Mouse (Mus musculus) thymus, adult 2 months (tissue): ENCODE results near the gene Gm49318.

ENCODE experiments used
- CTCF ChIP-seq: fragments of 200-500 bp; IDR thresholded peaks from 2 replicates; pipeline ENCODE4 v1.5.1; 2012; ENCODE audit warnings: mild to moderate bottlenecking, control low read depth, low read length, moderate library complexity, borderline replicate concordance; ENCODE audit not compliant: control insufficient read depth, poor library complexity, insufficient read depth; ENCODE audit errors: extremely low read depth
- POLR2A ChIP-seq: fragments of 200-500 bp; IDR thresholded peaks from 2 replicates; pipeline ENCODE4 v1.6.1; 2012; ENCODE audit warnings: mild to moderate bottlenecking, low read length, control low read depth, moderate library complexity; ENCODE audit not compliant: control insufficient read depth, poor library complexity, insufficient read depth; ENCODE audit errors: extremely low read depth

DNA sequence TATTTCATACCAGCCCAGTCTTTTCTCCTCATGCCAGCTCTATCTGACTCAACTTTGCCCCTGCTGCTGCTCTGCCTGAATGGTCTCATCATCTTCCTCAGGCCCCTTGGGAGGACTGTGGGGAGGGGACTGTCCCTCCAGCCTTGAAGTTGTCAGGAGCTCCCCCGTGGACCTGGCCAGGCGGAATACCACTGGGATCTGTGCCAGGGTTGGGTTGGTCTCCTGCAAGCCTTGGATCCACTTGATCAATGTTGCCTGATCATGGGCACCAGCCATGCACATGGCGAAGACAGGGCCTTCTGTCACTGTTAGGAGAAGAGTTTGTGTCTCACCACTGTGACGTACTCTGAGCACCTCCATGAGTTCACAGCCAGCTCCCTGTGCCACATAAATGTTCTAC, 1.2 kb upstream of the Gm49318 start:
- no peak for TF ChIP-seq CTCF
- TF ChIP-seq POLR2A: no peak
